Mouse (Mus musculus): ENCODE results near the gene Mapk8. TPM values are rescaled to one million over a fixed set of nuclear protein-coding genes. Genes with fewer than 3 reads are reported as not detected.

Mapk8 gene
- total and polyA plus RNA-seq, 2 experiments, result 12.1 to 26.9 TPM

- Histone ChIP-seq H3K4me3 (ENCODE audit: insufficient read depth, low read depth, low read length) (no peak overlapping the region), H3K36me3 (ENCODE audit: control insufficient read depth, insufficient read depth, low read length) (no peaks in the 10 kb centered on the region), H3K9ac (ENCODE audit: low read depth, low read length) (no peak overlapping the region), H3K4me1 (ENCODE audit: control insufficient read depth, insufficient read depth, low read length) (no peaks in the 10 kb centered on the region), H3K27ac (replicated peaks; ENCODE audit: insufficient read depth, low read depth, low read length) (no peak overlapping the region), H3K27me3 (ENCODE audit: control insufficient read depth, insufficient read depth, low read length) (no peaks in the 10 kb centered on the region), H3K79me2 (ENCODE audit: control insufficient read depth, insufficient read depth, low read length) (no peaks in the 10 kb centered on the region)
- 71% methylated on average over 2 of the region's 2 CpGs for WGBS
- TF ChIP-seq POLR2A (IDR thresholded peaks at IDR 0.05; ENCODE audit: extremely low read depth, insufficient read depth, low read length), result no peak
- no peak for TF ChIP-seq CTCF (IDR thresholded peaks at IDR 0.05; ENCODE audit: low read depth, low read length)
- no peak for DNase-seq (ENCODE audit: extremely low read depth, low read depth, low spot score)
Measured at GRCm38 (mm10) chr14:33474461-33474860, 27.5 kb upstream of the Mapk8 start.

GRCm38 (mm10) chr14:33471331-33471730, 24.4 kb upstream of the Mapk8 start, which contains the start of gene Frmpd2:
Frmpd2 (plus strand) TSS chr14:33471696.
- Histone ChIP-seq H3K4me1 (ENCODE audit: control insufficient read depth, insufficient read depth, low read length) (no peaks in the 10 kb centered on the region), H3K36me3 (ENCODE audit: control insufficient read depth, insufficient read depth, low read length) (no peaks in the 10 kb centered on the region), H3K27me3 (ENCODE audit: control insufficient read depth, insufficient read depth, low read length) (no peaks in the 10 kb centered on the region), H3K4me3 (ENCODE audit: insufficient read depth, low read depth, low read length) (no peak within 1 kb of the TSS), H3K27ac (replicated peaks; ENCODE audit: insufficient read depth, low read depth, low read length) (no peak within 1 kb of the TSS), H3K9ac (ENCODE audit: low read depth, low read length) (no peak within 1 kb of the TSS), H3K79me2 (ENCODE audit: control insufficient read depth, insufficient read depth, low read length) (no peaks in the 10 kb centered on the region)
- TF ChIP-seq CTCF (IDR thresholded peaks at IDR 0.05; ENCODE audit: low read depth, low read length) (no peak), POLR2A (IDR thresholded peaks at IDR 0.05; ENCODE audit: extremely low read depth, insufficient read depth, low read length) (no peak)
- WGBS, result 65% methylated on average over 3 of the region's 3 CpGs
- DNase-seq (ENCODE audit: extremely low read depth, low read depth, low spot score), result no peak

- WGBS, result 87% methylated on average over 6 of the region's 6 CpGs
Measured at GRCm38 (mm10) chr14:33467766-33468165, 20.8 kb upstream of the Mapk8 start.

GRCm38 (mm10) chr14:33463658-33464057, 16.7 kb upstream of the Mapk8 start:
- Histone ChIP-seq H3K4me3 (ENCODE audit: insufficient read depth, low read depth, low read length) (no peak overlapping the region), H3K4me1 (ENCODE audit: control insufficient read depth, insufficient read depth, low read length) (no peaks in the 10 kb centered on the region), H3K27ac (replicated peaks; ENCODE audit: insufficient read depth, low read depth, low read length) (no peak overlapping the region), H3K36me3 (ENCODE audit: control insufficient read depth, insufficient read depth, low read length) (no peaks in the 10 kb centered on the region), H3K9ac (ENCODE audit: low read depth, low read length) (no peak overlapping the region), H3K27me3 (ENCODE audit: control insufficient read depth, insufficient read depth, low read length) (no peaks in the 10 kb centered on the region), H3K79me2 (ENCODE audit: control insufficient read depth, insufficient read depth, low read length) (no peaks in the 10 kb centered on the region)
- no peak for DNase-seq (ENCODE audit: extremely low read depth, low read depth, low spot score)
- no peak for TF ChIP-seq POLR2A (IDR thresholded peaks at IDR 0.05; ENCODE audit: extremely low read depth, insufficient read depth, low read length)
- TF ChIP-seq CTCF (IDR thresholded peaks at IDR 0.05; ENCODE audit: low read depth, low read length), result no peak
- 75% methylated on average over 3 of the region's 3 CpGs for WGBS

More at GRCm38 (mm10) chr14:33467766-33468165, 20.8 kb upstream of the Mapk8 start:
- Histone ChIP-seq H3K27me3 (ENCODE audit: control insufficient read depth, insufficient read depth, low read length) (no peaks in the 10 kb centered on the region), H3K27ac (replicated peaks; ENCODE audit: insufficient read depth, low read depth, low read length) (no peak overlapping the region), H3K9ac (ENCODE audit: low read depth, low read length) (no peak overlapping the region), H3K4me1 (ENCODE audit: control insufficient read depth, insufficient read depth, low read length) (no peaks in the 10 kb centered on the region), H3K79me2 (ENCODE audit: control insufficient read depth, insufficient read depth, low read length) (no peaks in the 10 kb centered on the region), H3K36me3 (ENCODE audit: control insufficient read depth, insufficient read depth, low read length) (no peaks in the 10 kb centered on the region), H3K4me3 (ENCODE audit: insufficient read depth, low read depth, low read length) (no peak overlapping the region)
- DNase-seq (ENCODE audit: extremely low read depth, low read depth, low spot score), result no peak
- no peak for TF ChIP-seq CTCF (IDR thresholded peaks at IDR 0.05; ENCODE audit: low read depth, low read length)
- no peak for TF ChIP-seq POLR2A (IDR thresholded peaks at IDR 0.05; ENCODE audit: extremely low read depth, insufficient read depth, low read length)

- no peak for DNase-seq (ENCODE audit: extremely low read depth, low read depth, low spot score)
- Histone ChIP-seq H3K4me1 (ENCODE audit: control insufficient read depth, insufficient read depth, low read length) (peaks cover 3% of the 10 kb centered on the region; the same call in 1 of the 2 replicates), H3K4me3 (ENCODE audit: insufficient read depth, low read depth, low read length) (no peak overlapping the region), H3K9ac (ENCODE audit: low read depth, low read length) (no peak overlapping the region), H3K36me3 (ENCODE audit: control insufficient read depth, insufficient read depth, low read length) (no peaks in the 10 kb centered on the region), H3K79me2 (ENCODE audit: control insufficient read depth, insufficient read depth, low read length) (peaks cover 4% of the 10 kb centered on the region; the same call in 1 of the 2 replicates), H3K27me3 (ENCODE audit: control insufficient read depth, insufficient read depth, low read length) (no peaks in the 10 kb centered on the region), H3K27ac (replicated peaks; ENCODE audit: insufficient read depth, low read depth, low read length) (no peak overlapping the region)
- TF ChIP-seq POLR2A (IDR thresholded peaks at IDR 0.05; ENCODE audit: extremely low read depth, insufficient read depth, low read length), result no peak
Measured at GRCm38 (mm10) chr14:33450331-33450730, 3.4 kb upstream of the Mapk8 start.

GRCm38 (mm10) chr14:33449296-33449840, 2.4 kb upstream of the Mapk8 start:
- Histone ChIP-seq H3K4me1 (ENCODE audit: control insufficient read depth, insufficient read depth, low read length) (peaks cover 5% of the 10 kb centered on the region), H3K79me2 (ENCODE audit: control insufficient read depth, insufficient read depth, low read length) (peaks cover 7% of the 10 kb centered on the region; the same call in 1 of the 2 replicates), H3K27me3 (ENCODE audit: control insufficient read depth, insufficient read depth, low read length) (no peaks in the 10 kb centered on the region), H3K9ac (ENCODE audit: low read depth, low read length) (no peak overlapping the region), H3K27ac (replicated peaks; ENCODE audit: insufficient read depth, low read depth, low read length) (no peak overlapping the region), H3K36me3 (ENCODE audit: control insufficient read depth, insufficient read depth, low read length) (no peaks in the 10 kb centered on the region), H3K4me3 (ENCODE audit: insufficient read depth, low read depth, low read length) (no peak overlapping the region)
- no peak for DNase-seq (ENCODE audit: extremely low read depth, low read depth, low spot score)
- WGBS, result 89% methylated on average over 2 of the region's 2 CpGs
- TF ChIP-seq CTCF (IDR thresholded peaks at IDR 0.05; ENCODE audit: low read depth, low read length), result no peak
- no peak for TF ChIP-seq POLR2A (IDR thresholded peaks at IDR 0.05; ENCODE audit: extremely low read depth, insufficient read depth, low read length)
